Mouse (Mus musculus) limb, embryonic 10.5 days (tissue): ENCODE measurements at regions not wholly inside any gene's neighbourhood (a gene's known extent, or its start where the extent isn't known, plus 50 kb on each side); places are given as distances from the start of the nearest gene placed in this dataset.

Experiments used
- DNase-seq: peaks from one replicate; pipeline ENCODE4 v3.0.0-alpha.2; 2017; ENCODE audit warnings: low spot score
- H3K27ac ChIP-seq: fragments of 300-500 bp; sonication (generic); 2 replicates; pipeline ENCODE4 v1.5.1; 2016; ENCODE audit warnings: mild to moderate bottlenecking
- H3K27me3 ChIP-seq: fragments of 300-500 bp; sonication (generic); 2 replicates; pipeline ENCODE4 v1.6.1; 2016; ENCODE audit warnings: low read depth, mild to moderate bottlenecking; ENCODE audit not compliant: poor library complexity, severe bottlenecking
- H3K36me3 ChIP-seq: fragments of 300-500 bp; sonication (generic); 2 replicates; pipeline ENCODE4 v1.6.1; 2016; ENCODE audit warnings: mild to moderate bottlenecking, moderate library complexity
- H3K4me1 ChIP-seq: fragments of 300-500 bp; sonication (generic); 2 replicates; pipeline ENCODE4 v1.6.1; 2016
- H3K4me3 ChIP-seq: fragments of 300-500 bp; sonication (generic); 2 replicates; pipeline ENCODE4 v1.5.1; 2016; ENCODE audit warnings: mild to moderate bottlenecking, moderate library complexity
- H3K9me3 ChIP-seq: fragments of 300-500 bp; sonication (generic); replicated peaks from 2 replicates; pipeline ENCODE4 v1.6.1; 2016; ENCODE audit warnings: mild to moderate bottlenecking
- WGBS: fragments of 180-500 bp; shearing (Covaris S2); methylation state at CpG from one replicate; pipeline ENCODE4 v1.1.7; 2016; 5-methylcytosine and 5-hydroxymethylcytosine counted together

- no peak for DNase-seq
- no peak overlapping the region for H3K4me3 ChIP-seq
- H3K9me3 ChIP-seq, result no peaks in the 10 kb centered on the region
- H3K27me3 ChIP-seq, result no peaks in the 10 kb centered on the region
- H3K27ac ChIP-seq, result peak overlapping the region; percentile 78; the same call in 1 of the 2 replicates
- H3K4me1 ChIP-seq, result peaks cover 27% of the 10 kb centered on the region
- 91% methylated on average over 5 of the region's 5 CpGs for WGBS
- no peaks in the 10 kb centered on the region for H3K36me3 ChIP-seq
Measured at GRCm38 (mm10) chr17:80800454-80800853, 72.2 kb upstream of the Map4k3 start.

DNA sequence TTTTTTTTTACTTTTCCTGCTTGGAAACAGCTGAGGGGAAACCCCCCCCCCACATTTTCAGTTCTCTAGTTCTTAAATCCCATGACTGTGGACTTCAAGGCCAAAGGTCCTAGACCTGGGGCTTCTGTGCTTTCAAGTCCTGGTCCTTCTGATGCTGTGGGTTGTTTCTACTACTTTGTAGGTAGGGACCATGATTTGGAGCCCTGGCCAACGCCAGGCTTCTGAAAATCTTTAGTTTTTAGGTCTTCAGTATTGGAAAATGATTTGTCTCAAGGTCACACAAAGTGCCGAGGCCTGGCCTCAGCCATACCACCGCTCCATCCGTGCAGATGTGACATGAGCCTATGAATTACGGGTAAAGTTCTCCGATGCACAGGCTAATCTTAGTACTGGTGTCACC lies 70.8 kb upstream of the Map4k3 start:
- WGBS, result 93% methylated on average over 6 of the region's 6 CpGs
- DNase-seq, result no peak
- no peak overlapping the region for H3K4me3 ChIP-seq
- H3K27ac ChIP-seq, result peak overlapping the region; percentile 23; the same call in 1 of the 2 replicates
- no peaks in the 10 kb centered on the region for H3K36me3 ChIP-seq
- H3K9me3 ChIP-seq, result no peaks in the 10 kb centered on the region
- H3K4me1 ChIP-seq, result peaks cover 27% of the 10 kb centered on the region
- H3K27me3 ChIP-seq, result no peaks in the 10 kb centered on the region

GRCm38 (mm10) chr17:80798281-80798980 lies 70.1 kb upstream of the Map4k3 start:
- H3K9me3 ChIP-seq, result no peaks in the 10 kb centered on the region
- WGBS, result 91% methylated on average over 6 of the region's 6 CpGs
- no peak for DNase-seq
- H3K4me1 ChIP-seq, result peaks cover 27% of the 10 kb centered on the region
- no peaks in the 10 kb centered on the region for H3K27me3 ChIP-seq
- no peak overlapping the region for H3K4me3 ChIP-seq
- peak overlapping the region; percentile 23; the same call in 1 of the 2 replicates for H3K27ac ChIP-seq
- H3K36me3 ChIP-seq, result no peaks in the 10 kb centered on the region

GRCm38 (mm10) chr17:80796790-80797189 lies 68.5 kb upstream of the Map4k3 start:
- Histone ChIP-seq H3K4me1 (peaks cover 24% of the 10 kb centered on the region), H3K27me3 (no peaks in the 10 kb centered on the region), H3K27ac (no peak overlapping the region), H3K9me3 (no peaks in the 10 kb centered on the region), H3K36me3 (no peaks in the 10 kb centered on the region), H3K4me3 (no peak overlapping the region)
- 87% methylated on average over 5 of the region's 5 CpGs for WGBS
- DNase-seq, result no peak

DNA sequence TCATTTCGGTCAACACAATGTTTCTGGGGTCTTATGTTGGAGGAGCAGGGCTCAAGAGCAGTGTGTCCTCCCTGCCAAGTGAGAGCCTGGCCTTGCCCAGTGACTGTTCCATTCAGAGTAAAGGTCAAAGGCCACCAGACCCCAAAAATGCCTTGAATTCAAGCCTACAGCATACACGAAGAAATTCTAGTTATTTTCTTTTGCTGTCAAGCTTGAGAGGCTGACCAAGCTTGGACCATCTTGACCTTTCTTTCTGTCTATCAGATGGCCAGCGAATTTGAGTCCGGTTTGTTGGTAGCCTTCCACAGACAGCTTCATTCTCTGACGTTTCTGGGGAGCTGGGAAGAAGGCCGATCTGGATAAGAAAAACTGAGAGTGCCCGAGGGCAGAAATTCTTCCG lies 68.1 kb upstream of the Map4k3 start:
- peaks cover 20% of the 10 kb centered on the region for H3K4me1 ChIP-seq
- H3K36me3 ChIP-seq, result no peaks in the 10 kb centered on the region
- H3K27me3 ChIP-seq, result no peaks in the 10 kb centered on the region
- H3K27ac ChIP-seq, result no peak overlapping the region
- H3K4me3 ChIP-seq, result no peak overlapping the region
- H3K9me3 ChIP-seq, result no peaks in the 10 kb centered on the region
- WGBS, result 85% methylated on average over 8 of the region's 8 CpGs
- DNase-seq, result no peak

- Histone ChIP-seq H3K4me3 (no peak overlapping the region), H3K27me3 (no peaks in the 10 kb centered on the region), H3K27ac (no peak overlapping the region), H3K4me1 (peaks cover 12% of the 10 kb centered on the region; the same call in 1 of the 2 replicates), H3K36me3 (no peaks in the 10 kb centered on the region), H3K9me3 (no peaks in the 10 kb centered on the region)
- DNase-seq, result no peak
- WGBS, result 89% methylated on average over 8 of the region's 8 CpGs
Measured at GRCm38 (mm10) chr17:80795453-80796105, 67.3 kb upstream of the Map4k3 start.

GRCm38 (mm10) chr17:80792605-80793004 lies 64.3 kb upstream of the Map4k3 start:
- Histone ChIP-seq H3K9me3 (no peaks in the 10 kb centered on the region), H3K4me1 (peaks cover 7% of the 10 kb centered on the region; the same call in 1 of the 2 replicates), H3K27me3 (no peaks in the 10 kb centered on the region), H3K36me3 (no peaks in the 10 kb centered on the region), H3K4me3 (no peak overlapping the region), H3K27ac (no peak overlapping the region)
- WGBS, result 92% methylated on average over 4 of the region's 4 CpGs
- DNase-seq, result no peak

GRCm38 (mm10) chr17:80789706-80790105 lies 61.4 kb upstream of the Map4k3 start:
- no peaks in the 10 kb centered on the region for H3K27me3 ChIP-seq
- H3K4me3 ChIP-seq, result no peak overlapping the region
- no peaks in the 10 kb centered on the region for H3K9me3 ChIP-seq
- no peak overlapping the region for H3K27ac ChIP-seq
- WGBS, result 83% methylated on average over 12 of the region's 12 CpGs
- no peak for DNase-seq
- H3K36me3 ChIP-seq, result no peaks in the 10 kb centered on the region
- peaks cover 7% of the 10 kb centered on the region; the same call in 1 of the 2 replicates for H3K4me1 ChIP-seq

DNA sequence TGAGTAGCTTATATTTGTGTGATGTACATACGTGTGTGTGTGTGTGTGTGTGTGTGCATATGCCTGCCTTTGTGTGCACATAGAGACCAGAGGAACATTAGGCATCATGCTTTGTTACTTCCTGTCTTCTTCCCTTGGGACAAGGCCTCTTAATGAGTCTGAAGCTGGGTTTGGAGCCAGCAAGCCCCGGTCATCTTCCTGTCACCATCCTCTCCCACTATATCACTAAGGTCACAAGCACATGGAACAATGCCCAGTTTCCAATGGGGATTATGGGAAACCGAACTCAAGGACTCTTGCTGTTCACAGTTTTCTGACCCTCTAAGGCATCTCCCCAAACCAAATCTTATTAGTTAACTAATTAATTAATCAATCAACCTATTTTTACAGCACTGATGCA lies 60.7 kb upstream of the Map4k3 start:
- DNase-seq, result no peak
- H3K4me3 ChIP-seq, result no peak overlapping the region
- 91% methylated on average over 3 of the region's 3 CpGs for WGBS

GRCm38 (mm10) chr17:80786858-80787257 lies 58.6 kb upstream of the Map4k3 start:
- no peak for DNase-seq
- Histone ChIP-seq H3K4me1 (no peaks in the 10 kb centered on the region), H3K4me3 (no peak overlapping the region), H3K36me3 (no peaks in the 10 kb centered on the region), H3K27ac (no peak overlapping the region), H3K27me3 (no peaks in the 10 kb centered on the region), H3K9me3 (no peaks in the 10 kb centered on the region)
- 82% methylated on average over 2 of the region's 2 CpGs for whole genome bisulfite sequencing

More for the DNA sequence above, 60.7 kb upstream of the Map4k3 start:
- H3K9me3 ChIP-seq, result no peaks in the 10 kb centered on the region
- peaks cover 7% of the 10 kb centered on the region; the same call in 1 of the 2 replicates for H3K4me1 ChIP-seq
- no peak overlapping the region for H3K27ac ChIP-seq
- no peaks in the 10 kb centered on the region for H3K27me3 ChIP-seq
- H3K36me3 ChIP-seq, result no peaks in the 10 kb centered on the region

DNA sequence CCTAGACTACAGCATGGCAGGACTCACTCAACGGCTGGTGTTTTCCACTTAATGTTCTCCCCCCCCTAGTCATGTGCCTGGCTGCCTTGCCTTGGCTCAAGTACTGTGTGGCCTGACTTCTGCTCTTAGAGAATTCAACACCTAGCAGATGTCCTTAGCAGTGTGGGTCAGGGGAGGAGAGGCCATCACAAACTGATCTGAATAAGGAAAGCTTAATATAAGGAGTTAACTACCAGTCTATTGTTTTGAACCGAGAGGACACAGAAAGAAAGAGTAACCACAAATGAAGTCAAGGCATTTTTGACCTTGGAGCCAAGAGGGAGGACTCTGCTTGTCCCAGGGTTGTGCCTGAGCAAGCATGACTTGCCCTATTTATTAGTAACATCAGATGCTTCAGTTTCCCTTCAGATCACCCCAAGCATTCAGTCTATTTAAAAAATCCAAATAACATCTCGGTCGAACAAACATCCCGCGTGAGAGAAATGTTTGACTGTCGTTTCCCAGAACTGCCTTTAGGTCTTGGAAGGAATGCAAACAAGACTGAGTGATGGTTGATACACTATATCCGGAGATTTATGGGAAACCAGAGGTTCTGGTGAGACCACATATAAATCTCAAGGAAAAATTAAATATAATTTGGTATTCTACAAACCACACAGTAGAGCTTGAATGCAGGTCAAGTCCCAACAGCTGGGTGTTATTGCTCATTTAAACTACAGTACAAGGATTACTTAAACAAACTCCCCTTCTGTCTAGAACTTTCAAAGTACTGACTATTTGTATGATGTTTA lies 58.0 kb upstream of the Map4k3 start:
- Histone ChIP-seq H3K9me3 (no peaks in the 10 kb centered on the region), H3K4me1 (no peaks in the 10 kb centered on the region), H3K27me3 (no peaks in the 10 kb centered on the region), H3K4me3 (no peak overlapping the region), H3K36me3 (no peaks in the 10 kb centered on the region), H3K27ac (no peak overlapping the region)
- 87% methylated on average over 8 of the region's 8 CpGs for WGBS
- no peak for DNase-seq

- DNase-seq, result no peak
- no peak overlapping the region for H3K27ac ChIP-seq
- H3K27me3 ChIP-seq, result no peaks in the 10 kb centered on the region
Measured at GRCm38 (mm10) chr17:80785476-80785875, 57.2 kb upstream of the Map4k3 start.

GRCm38 (mm10) chr17:80785049-80785448 lies 56.8 kb upstream of the Map4k3 start:
- no peaks in the 10 kb centered on the region for H3K9me3 ChIP-seq
- 85% methylated on average over 4 of the region's 4 CpGs for WGBS
- no peak overlapping the region for H3K27ac ChIP-seq
- no peaks in the 10 kb centered on the region for H3K27me3 ChIP-seq
- no peaks in the 10 kb centered on the region for H3K4me1 ChIP-seq
- H3K36me3 ChIP-seq, result no peaks in the 10 kb centered on the region
- DNase-seq, result no peak
- H3K4me3 ChIP-seq, result no peak overlapping the region

More at GRCm38 (mm10) chr17:80785476-80785875, 57.2 kb upstream of the Map4k3 start:
- Histone ChIP-seq H3K4me3 (no peak overlapping the region), H3K4me1 (no peaks in the 10 kb centered on the region), H3K9me3 (no peaks in the 10 kb centered on the region), H3K36me3 (no peaks in the 10 kb centered on the region)
- 82% methylated on average over 8 of the region's 8 CpGs for WGBS
